19 mouse cellular contexts compared by ENCODE assay signal in genomic region chr1:132151908-132152307, GRCm38 (mm10). TPM values are rescaled to one million over a fixed set of nuclear protein-coding genes. Genes with fewer than 3 reads are reported as not detected.
DNase-seq lines count a peak whose midpoint lies in the region; ATAC-seq and TF ChIP-seq lines count a peak whose summit lies in the region.
"Had no signal": no experiment of that assay in that cellular context is flagged by ENCODE, and none has a peak within 500 bp of the region (broad histone marks: within the 10 kb centered on the region; RNA-seq: fewer than 3 reads in every experiment).

No protein-coding gene starts in this region.

- H3K4me3 ChIP-seq in heart, embryonic 11.5 days (ENCODE audit: low read depth, low read length) = no peak overlapping the region
- no peak overlapping the region for H3K4me3 ChIP-seq in lung, postnatal 0 days (ENCODE audit: low read depth, low read length)
- H3K4me3 ChIP-seq in intestine, embryonic 15.5 days (replicated peaks) = no peak overlapping the region
- H3K4me3 ChIP-seq: hindbrain, embryonic 12.5 days; neural tube, embryonic 12.5 days had no signal

- H3K36me3 ChIP-seq in heart, embryonic 11.5 days (ENCODE audit: control insufficient read depth, insufficient read depth, low read length) = no peaks in the 10 kb centered on the region
- no peaks in the 10 kb centered on the region for H3K36me3 ChIP-seq in lung, postnatal 0 days (ENCODE audit: insufficient read depth, low read length)
- H3K36me3 ChIP-seq in intestine, embryonic 15.5 days = no peaks in the 10 kb centered on the region
- H3K36me3 ChIP-seq: G1E; hindbrain, embryonic 12.5 days; neural tube, embryonic 12.5 days had no signal

- H3K4me2 ChIP-seq in heart, embryonic 11.5 days = peak overlapping the region; percentile 11; the same call in 1 of the 2 replicates
- no peak overlapping the region for H3K4me2 ChIP-seq in lung, postnatal 0 days (replicated peaks; ENCODE audit: low read depth, low read length)
- no peak overlapping the region for H3K4me2 ChIP-seq in intestine, embryonic 15.5 days (replicated peaks)
- H3K4me2 ChIP-seq: hindbrain, embryonic 12.5 days; neural tube, embryonic 12.5 days had no signal

- TF ChIP-seq CTCF in lung, postnatal 0 days (IDR thresholded peaks at IDR 0.05) = no peak

- no peak for TF ChIP-seq EP300 in lung, postnatal 0 days (IDR thresholded peaks at IDR 0.05)

- ATAC-seq in heart, embryonic 11.5 days (replicated peaks; ENCODE audit: insufficient number of reproducible peaks, low FRiP score, low TSS enrichment) = no peak
- no peak for ATAC-seq in lung, postnatal 0 days
- peak; percentile 27 for ATAC-seq in intestine, embryonic 15.5 days
- no peak for ATAC-seq in cerebellum, adult (ENCODE audit: insufficient number of reproducible peaks, low FRiP score, low TSS enrichment)
- ATAC-seq: forebrain, embryonic 14.5 days had no signal

- peaks cover 31% of the 10 kb centered on the region for H3K4me1 ChIP-seq in heart, embryonic 11.5 days (ENCODE audit: control insufficient read depth, insufficient read depth, low read length)
- no peaks in the 10 kb centered on the region for H3K4me1 ChIP-seq in lung, postnatal 0 days (ENCODE audit: insufficient read depth, low read depth, low read length)
- 0 out of 2 replicates have a peak, but pooled peaks cover 14% of the 10 kb centered on the region for H3K4me1 ChIP-seq in intestine, embryonic 15.5 days (replicated peaks)

- H3K27ac ChIP-seq in heart, embryonic 11.5 days (ENCODE audit: low read depth, low read length) = peak overlapping the region; percentile 35; the same call in 1 of the 2 replicates
- peak overlapping the region; percentile 60; the same call in 1 of the 2 replicates for H3K27ac ChIP-seq in lung, postnatal 0 days (ENCODE audit: low read length)
- H3K27ac ChIP-seq in intestine, embryonic 15.5 days = no peak overlapping the region
- H3K27ac ChIP-seq: hindbrain, embryonic 12.5 days; liver, embryonic 14.5 days; neural tube, embryonic 12.5 days had no signal

- peak overlapping the region; percentile 34 for H3K9ac ChIP-seq in heart, embryonic 11.5 days (ENCODE audit: low read depth, low read length)
- H3K9ac ChIP-seq in lung, postnatal 0 days (replicated peaks; ENCODE audit: low read depth) = no peak overlapping the region
- no peak overlapping the region for H3K9ac ChIP-seq in intestine, embryonic 15.5 days
- H3K9ac ChIP-seq: hindbrain, embryonic 12.5 days; liver, embryonic 14.5 days; neural tube, embryonic 12.5 days had no signal

- H3K27me3 ChIP-seq in heart, embryonic 11.5 days (ENCODE audit: control insufficient read depth, insufficient read depth, low read length) = no peaks in the 10 kb centered on the region
- no peaks in the 10 kb centered on the region for H3K27me3 ChIP-seq in lung, postnatal 0 days (replicated peaks; ENCODE audit: insufficient read depth, low read length)
- no peaks in the 10 kb centered on the region for H3K27me3 ChIP-seq in intestine, embryonic 15.5 days (replicated peaks)
- H3K27me3 ChIP-seq: hindbrain, embryonic 12.5 days; neural tube, embryonic 12.5 days had no signal

- H3K9me3 ChIP-seq in heart, embryonic 11.5 days (replicated peaks; ENCODE audit: control insufficient read depth, low read length) = no peaks in the 10 kb centered on the region
- H3K9me3 ChIP-seq in lung, postnatal 0 days (ENCODE audit: low read length) = no peaks in the 10 kb centered on the region
- no peaks in the 10 kb centered on the region for H3K9me3 ChIP-seq in intestine, embryonic 15.5 days
- H3K9me3 ChIP-seq: G1E; hindbrain, embryonic 12.5 days; neural tube, embryonic 12.5 days had no signal

- DNase-seq in heart, adult 18-20 months = no peak
- DNase-seq in lung, postnatal 0 days (ENCODE audit: low spot score) = peak; percentile 38
- DNase-seq in lung, adult 18-20 months = no peak
- no peak for DNase-seq in right cerebral cortex, adult 2 months (ENCODE audit: low spot score in 2 of 2)
- no peak for DNase-seq in lung, postnatal 4 days
- DNase-seq: adrenal gland, postnatal 25 days; embryo, embryonic 11 days; kidney, adult 9 months; right cerebral cortex, postnatal 25 days had no signal

- 39% methylated on average over 2 of the region's 2 CpGs for WGBS in heart, embryonic 11.5 days (ENCODE audit: insufficient replicate concordance)
- WGBS in lung, postnatal 0 days = 49% methylated on average over 2 of the region's 2 CpGs
- 46% methylated on average over 2 of the region's 2 CpGs for WGBS in intestine, embryonic 15.5 days

RNA-seq across cellular contexts. Expression of gene Cdk18, which starts 12.4 kb away (rescaled TPM):
- 4.2 and 4.4 TPM in 2 replicates for polyA plus RNA-seq in heart, embryonic 11.5 days (2014; fragmentation: Nextera tagmentation; extraction: Ambion mirVana)
- total RNA-seq in heart, adult 18-20 months (2021) = 10 to 100 TPM; 14.7 to 16.0 TPM
- polyA plus RNA-seq in lung, postnatal 0 days (2015; fragmentation: Nextera tagmentation; extraction: Ambion mirVana) = 6.5 and 6.9 TPM in 2 replicates
- 10.5 and 13.4 TPM in 2 replicates for polyA plus RNA-seq in intestine, embryonic 15.5 days (2015; fragmentation: Nextera tagmentation; extraction: Ambion mirVana)

RNA-seq across cellular contexts. Expression of gene Lemd1, which starts 39.3 kb away (rescaled TPM):
- not detected in 2 replicates for polyA plus RNA-seq in heart, embryonic 11.5 days (2014; fragmentation: Nextera tagmentation; extraction: Ambion mirVana)
- total RNA-seq in heart, adult 18-20 months (2021) = not detected
- 0.79 TPM in 1 of 2 replicates, not detected in the other for polyA plus RNA-seq in lung, postnatal 0 days (2015; fragmentation: Nextera tagmentation; extraction: Ambion mirVana)
- polyA plus RNA-seq in intestine, embryonic 15.5 days (2015; fragmentation: Nextera tagmentation; extraction: Ambion mirVana) = 0.43 and 0.58 TPM in 2 replicates
- total RNA-seq: adrenal gland, postnatal 25 days; granulocyte monocyte progenitor cell, adult 5-6 weeks; megakaryocyte progenitor cell, adult 5-6 weeks had no signal
- polyA plus RNA-seq: G1E; liver, embryonic 14.5 days had no signal

RNA-seq across cellular contexts. Expression of gene AC124108.1, which starts 39.3 kb away (rescaled TPM):
- 0.03 TPM in 1 of 2 replicates, not detected in the other for polyA plus RNA-seq in heart, embryonic 11.5 days (2014; fragmentation: Nextera tagmentation; extraction: Ambion mirVana)
- total RNA-seq in heart, adult 18-20 months (2021) = under 1 TPM in 1 of 2 experiments, not detected in 1; 0.10 TPM
- not detected in 2 replicates for polyA plus RNA-seq in lung, postnatal 0 days (2015; fragmentation: Nextera tagmentation; extraction: Ambion mirVana)
- 0.03 and 0.08 TPM in 2 replicates for polyA plus RNA-seq in intestine, embryonic 15.5 days (2015; fragmentation: Nextera tagmentation; extraction: Ambion mirVana)
- total RNA-seq: adrenal gland, postnatal 25 days; granulocyte monocyte progenitor cell, adult 5-6 weeks; megakaryocyte progenitor cell, adult 5-6 weeks had no signal
- polyA plus RNA-seq: G1E; liver, embryonic 14.5 days had no signal
